ENCODE assay signal across 10 mouse cellular contexts in genomic region chr2:35160206-35160605, GRCm38 (mm10). TPM values are rescaled to one million over a fixed set of nuclear protein-coding genes. Genes with fewer than 3 reads are reported as not detected.
DNase-seq lines count a peak whose midpoint lies in the region; ATAC-seq and TF ChIP-seq lines count a peak whose summit lies in the region.
"Had no signal": no experiment of that assay in that cellular context is flagged by ENCODE, and none has a peak within 500 bp of the region (broad histone marks: within the 10 kb centered on the region; RNA-seq: fewer than 3 reads in every experiment).

No protein-coding gene starts in this region.

- WGBS in liver, embryonic 16.5 days (ENCODE audit: insufficient replicate concordance), result 47% methylated on average over 5 of the region's 5 CpGs
- 75% methylated on average over 5 of the region's 5 CpGs for WGBS in midbrain, embryonic 14.5 days
- 69% methylated on average over 5 of the region's 5 CpGs for WGBS in midbrain, postnatal 0 days
- 63% methylated on average over 5 of the region's 5 CpGs for WGBS in heart, adult 2 months

- no peak for TF ChIP-seq EP300 in heart, adult 2 months (IDR thresholded peaks at IDR 0.05; ENCODE audit: insufficient read depth, low read depth, low read length)

- peak; percentile 76 to 86 for DNase-seq in adrenal gland, adult (ENCODE audit: inconsistent age in 2 of 2, low spot score in 1 of 2)
- no peak for DNase-seq in adrenal gland, postnatal 4 days (ENCODE audit: low spot score in 2 of 2)
- peak; percentile 45 for DNase-seq in A20 (ENCODE audit: low read depth, low spot score)
- DNase-seq in c-Kit-positive CD71-positive TER-119-negative erythroid progenitor cells, embryonic 14.5 days (ENCODE audit: low read depth), result peak; percentile 39
- no peak for DNase-seq in midbrain, embryonic 14.5 days
- no peak for DNase-seq in midbrain, postnatal 0 days (ENCODE audit: low spot score)
- no peak for DNase-seq in heart, adult 2 months
- DNase-seq: layer of hippocampus, adult 9-11 months had no signal

- no peaks in the 10 kb centered on the region; the same call in 1 of the 2 replicates for H3K4me1 ChIP-seq in liver, embryonic 16.5 days (ENCODE audit: control insufficient read depth, low read depth, low read length)
- H3K4me1 ChIP-seq in midbrain, embryonic 14.5 days (ENCODE audit: control insufficient read depth, insufficient read depth, low read length), result no peaks in the 10 kb centered on the region
- H3K4me1 ChIP-seq in midbrain, postnatal 0 days (ENCODE audit: insufficient read depth, low read length), result no peaks in the 10 kb centered on the region
- peaks cover 4% of the 10 kb centered on the region for H3K4me1 ChIP-seq in heart, adult 2 months (ENCODE audit: control insufficient read depth, insufficient read depth, low read length)

- H3K4me3 ChIP-seq in liver, embryonic 16.5 days (ENCODE audit: low read depth, low read length), result no peak overlapping the region
- H3K4me3 ChIP-seq in midbrain, embryonic 14.5 days (replicated peaks; ENCODE audit: low read depth, low read length), result no peak overlapping the region
- no peak overlapping the region for H3K4me3 ChIP-seq in midbrain, postnatal 0 days (ENCODE audit: low read depth, low read length)
- H3K4me3 ChIP-seq in heart, adult 2 months, result no peak overlapping the region
- H3K4me3 ChIP-seq: heart, embryonic 13.5 days had no signal

- no peak for TF ChIP-seq POLR2A in heart, adult 2 months (IDR thresholded peaks at IDR 0.05; ENCODE audit: insufficient read depth, low read depth, low read length)

- intact Hi-C loops in heart, adult 2 months (cut with DNase I), result no loop called here

- H3K9ac ChIP-seq in liver, embryonic 16.5 days (ENCODE audit: low read depth, low read length), result no peak overlapping the region
- no peak overlapping the region for H3K9ac ChIP-seq in midbrain, embryonic 14.5 days (replicated peaks; ENCODE audit: low read length)
- H3K9ac ChIP-seq in midbrain, postnatal 0 days (replicated peaks; ENCODE audit: low read length, poor library complexity, severe bottlenecking), result no peak overlapping the region
- H3K9ac ChIP-seq in heart, adult 2 months (ENCODE audit: low read depth, low read length), result no peak overlapping the region
- H3K9ac ChIP-seq: heart, embryonic 13.5 days had no signal

- TF ChIP-seq CTCF in midbrain, postnatal 0 days (IDR thresholded peaks at IDR 0.05), result no peak
- TF ChIP-seq CTCF in heart, adult 2 months (IDR thresholded peaks at IDR 0.05), result no peak

- no peaks in the 10 kb centered on the region for H3K27me3 ChIP-seq in liver, embryonic 16.5 days (ENCODE audit: control insufficient read depth, insufficient read depth, low read depth, low read length)
- no peaks in the 10 kb centered on the region for H3K27me3 ChIP-seq in midbrain, embryonic 14.5 days (ENCODE audit: control insufficient read depth, insufficient read depth, low read length)
- H3K27me3 ChIP-seq in midbrain, postnatal 0 days (ENCODE audit: insufficient read depth, low read length), result no peaks in the 10 kb centered on the region
- no peaks in the 10 kb centered on the region for H3K27me3 ChIP-seq in heart, adult 2 months (ENCODE audit: control insufficient read depth, insufficient read depth, low read length)
- H3K27me3 ChIP-seq: heart, embryonic 13.5 days had no signal

- H3K36me3 ChIP-seq in liver, embryonic 16.5 days (ENCODE audit: control insufficient read depth, insufficient read depth), result peaks cover 16% of the 10 kb centered on the region; the same call in 1 of the 2 replicates
- H3K36me3 ChIP-seq in midbrain, embryonic 14.5 days (ENCODE audit: control insufficient read depth, insufficient read depth, low read length), result peaks cover 69% of the 10 kb centered on the region
- H3K36me3 ChIP-seq in midbrain, postnatal 0 days (ENCODE audit: insufficient read depth, low read length), result peaks cover 37% of the 10 kb centered on the region
- peaks cover 10% of the 10 kb centered on the region for H3K36me3 ChIP-seq in heart, adult 2 months (ENCODE audit: control insufficient read depth, insufficient read depth, low read length)

- H3K4me2 ChIP-seq in liver, embryonic 16.5 days (ENCODE audit: low read depth, low read length), result no peak overlapping the region
- no peak overlapping the region for H3K4me2 ChIP-seq in midbrain, embryonic 14.5 days (ENCODE audit: low read length)
- H3K4me2 ChIP-seq in midbrain, postnatal 0 days (ENCODE audit: low read depth, low read length, poor library complexity, severe bottlenecking), result no peak overlapping the region
- H3K4me2 ChIP-seq: heart, embryonic 13.5 days had no signal

- H3K27ac ChIP-seq in liver, embryonic 16.5 days (ENCODE audit: low read length), result no peak overlapping the region
- no peak overlapping the region for H3K27ac ChIP-seq in midbrain, embryonic 14.5 days (replicated peaks; ENCODE audit: low read depth, low read length)
- H3K27ac ChIP-seq in midbrain, postnatal 0 days (ENCODE audit: low read depth, low read length), result no peak overlapping the region
- H3K27ac ChIP-seq in heart, adult 2 months, result no peak overlapping the region
- H3K27ac ChIP-seq: heart, embryonic 13.5 days had no signal

- H3K79me2 ChIP-seq in heart, adult 2 months (replicated peaks; ENCODE audit: control insufficient read depth, insufficient read depth, low read length), result no peaks in the 10 kb centered on the region

- H3K9me3 ChIP-seq in liver, embryonic 16.5 days (replicated peaks; ENCODE audit: control insufficient read depth, low read length), result no peaks in the 10 kb centered on the region
- no peaks in the 10 kb centered on the region for H3K9me3 ChIP-seq in midbrain, embryonic 14.5 days (ENCODE audit: control insufficient read depth, low read length)
- no peaks in the 10 kb centered on the region for H3K9me3 ChIP-seq in midbrain, postnatal 0 days (ENCODE audit: low read length)
- H3K9me3 ChIP-seq: heart, embryonic 13.5 days had no signal

- ATAC-seq in liver, embryonic 16.5 days (ENCODE audit: low read depth), result 0 out of 2 replicates have a peak, but pooled peaks have one; percentile 35
- no peak for ATAC-seq in midbrain, embryonic 14.5 days (ENCODE audit: low FRiP score, low TSS enrichment)
- ATAC-seq in midbrain, postnatal 0 days (ENCODE audit: low FRiP score), result no peak

RNA-seq across cellular contexts. Expression of gene Rab14, which starts 40.7 kb away (rescaled TPM):
- total RNA-seq in adrenal gland, postnatal 4 days (2021), result 100 to 1,000 TPM; 213 to 230 TPM
- polyA plus RNA-seq in liver, embryonic 16.5 days (2015; fragmentation: Nextera tagmentation; extraction: Ambion mirVana), result 110 and 114 TPM in 2 replicates
- 401 and 415 TPM in 2 replicates for polyA plus RNA-seq in midbrain, embryonic 14.5 days (2014; fragmentation: Nextera tagmentation; extraction: Ambion mirVana)
- 65.3 and 122 TPM in 2 replicates for total RNA-seq in midbrain, postnatal 0 days (2014; rRNA removed)
- 458 and 504 TPM in 2 replicates for polyA plus RNA-seq in midbrain, postnatal 0 days (2015; fragmentation: Nextera tagmentation; extraction: Ambion mirVana)
- 100 to 1,000 TPM; 129 to 135 TPM for total RNA-seq in heart, adult 2 months (2021)
- 61.4 and 70.1 TPM in 2 replicates for polyA plus RNA-seq in heart, adult 2 months (2012; rRNA removed)

RNA-seq across cellular contexts. Expression of gene Cntrl, which starts 50.9 kb away (rescaled TPM):
- total RNA-seq in adrenal gland, postnatal 4 days (2021), result 10 to 100 TPM; 33.3 to 36.4 TPM
- polyA plus RNA-seq in liver, embryonic 16.5 days (2015; fragmentation: Nextera tagmentation; extraction: Ambion mirVana), result 7.9 and 8.4 TPM in 2 replicates
- 9.7 and 13.8 TPM in 2 replicates for polyA plus RNA-seq in midbrain, embryonic 14.5 days (2014; fragmentation: Nextera tagmentation; extraction: Ambion mirVana)
- total RNA-seq in midbrain, postnatal 0 days (2014; rRNA removed), result 7.0 and 11.8 TPM in 2 replicates
- 6.1 and 8.2 TPM in 2 replicates for polyA plus RNA-seq in midbrain, postnatal 0 days (2015; fragmentation: Nextera tagmentation; extraction: Ambion mirVana)
- 1 to 10 TPM; 5.0 to 5.3 TPM for total RNA-seq in heart, adult 2 months (2021)
- 6.5 and 8.1 TPM in 2 replicates for polyA plus RNA-seq in heart, adult 2 months (2012; rRNA removed)

RNA-seq across cellular contexts. Expression of gene AI182371, which starts 58.9 kb away (rescaled TPM):
- 10 to 100 TPM in 1 of 2 experiments, 1 to 10 TPM in 1; 1.3 to 16.5 TPM for total RNA-seq in adrenal gland, postnatal 4 days (2021)
- polyA plus RNA-seq in liver, embryonic 16.5 days (2015; fragmentation: Nextera tagmentation; extraction: Ambion mirVana), result 51.6 and 55.6 TPM in 2 replicates
- polyA plus RNA-seq in midbrain, embryonic 14.5 days (2014; fragmentation: Nextera tagmentation; extraction: Ambion mirVana), result 0.36 and 0.39 TPM in 2 replicates
- 0.93 and 1.2 TPM in 2 replicates for total RNA-seq in midbrain, postnatal 0 days (2014; rRNA removed)
- polyA plus RNA-seq in midbrain, postnatal 0 days (2015; fragmentation: Nextera tagmentation; extraction: Ambion mirVana), result 0.19 TPM in 1 of 2 replicates, not detected in the other
- total RNA-seq in heart, adult 2 months (2021), result not detected
- polyA plus RNA-seq in heart, adult 2 months (2012; rRNA removed), result 0.14 and 0.35 TPM in 2 replicates

Comparison
In these comparisons a context has a peak if more than half of its experiments do, and no peak if none do; other contexts are left out.
1. DNase-seq: peak in adrenal gland, adult (2 of 2), A20 (single experiment) and c-Kit-positive CD71-positive TER-119-negative erythroid progenitor cells, embryonic 14.5 days (single experiment); none in adrenal gland, postnatal 4 days (0 of 2), midbrain, embryonic 14.5 days (single experiment), midbrain, postnatal 0 days (single experiment) and heart, adult 2 months (0 of 2).
2. RNA of gene AI182371, which starts 58.9 kb away (polyA plus RNA-seq): 51.6 to 55.6 TPM in liver, embryonic 16.5 days; 0.36 to 0.39 TPM in midbrain, embryonic 14.5 days, 0.19 TPM in midbrain, postnatal 0 days and 0.14 to 0.35 TPM in heart, adult 2 months; every median in the first group is over 10 times any median in the second.